Mouse (Mus musculus) macrophage (primary cell): ENCODE measurements around the gene Cfap77. TPM values are rescaled to one million over a fixed set of nuclear protein-coding genes. Genes with fewer than 3 reads are reported as not detected.

Source experiments
- H3K27ac ChIP-seq: fragments of 350-480 bp; formaldehyde crosslinking; 2 replicates; pipeline ENCODE4 v1.9.0; 2021
- H3K36me3 ChIP-seq: fragments of 350-480 bp; formaldehyde crosslinking; 2 replicates; pipeline ENCODE4 v1.9.0; 2021; ENCODE audit errors: inconsistent target
- H3K4me3 ChIP-seq: fragments of 350-480 bp; formaldehyde crosslinking; 2 replicates; pipeline ENCODE4 v1.9.0; 2021; ENCODE audit errors: inconsistent target
- H3K79me2 ChIP-seq: fragments of 350-480 bp; formaldehyde crosslinking; 2 replicates; pipeline ENCODE4 v1.9.0; 2021; ENCODE audit errors: inconsistent target
- WGBS: methylation state at CpG from one replicate; pipeline ENCODE4 v1.1.7; 2026; ENCODE audit warnings: inconsistent platforms; ENCODE audit not compliant: missing documents; 5-methylcytosine and 5-hydroxymethylcytosine counted together
- polyA plus RNA-seq: library from polyadenylated mRNA; stranded (reverse); fragments of 250-400 nt; gene quantifications from 3 replicates; pipeline ENCODE4 v1.2.4, GENCODE M21; 2018; ENCODE audit warnings: inconsistent platforms

The Cfap77 gene
- polyA plus RNA-seq, 1 experiment from 2014 or later = not detected

- no peak overlapping the region for H3K4me3 ChIP-seq
- H3K27ac ChIP-seq = no peak overlapping the region
- WGBS = 97% methylated on average over 8 of the region's 8 CpGs
- H3K36me3 ChIP-seq = peaks cover 38% of the 10 kb centered on the region; the same call in 1 of the 2 replicates
- no peaks in the 10 kb centered on the region for H3K79me2 ChIP-seq
Observed at GRCm38 (mm10) chr2:28902291-28902690, 152.6 kb downstream of the Cfap77 start.

- 91% methylated on average over 4 of the region's 4 CpGs for WGBS
Observed at GRCm38 (mm10) chr2:28897340-28897899, 157.4 kb downstream of the Cfap77 start.

GRCm38 (mm10) chr2:28895876-28896275 is 159.0 kb downstream of the Cfap77 start:
- Histone ChIP-seq H3K36me3 (peaks cover 89% of the 10 kb centered on the region), H3K27ac (no peak overlapping the region), H3K4me3 (no peak overlapping the region), H3K79me2 (no peaks in the 10 kb centered on the region)
- WGBS = 92% methylated on average over 6 of the region's 7 CpGs

More at GRCm38 (mm10) chr2:28897340-28897899, 157.4 kb downstream of the Cfap77 start:
- Histone ChIP-seq H3K4me3 (no peak overlapping the region), H3K36me3 (peaks cover 79% of the 10 kb centered on the region), H3K79me2 (no peaks in the 10 kb centered on the region), H3K27ac (no peak overlapping the region)

- no peaks in the 10 kb centered on the region for H3K79me2 ChIP-seq
- H3K36me3 ChIP-seq = peaks cover 98% of the 10 kb centered on the region
- no peak overlapping the region for H3K27ac ChIP-seq
- no peak overlapping the region for H3K4me3 ChIP-seq
- 95% methylated on average over 4 of the region's 6 CpGs for WGBS
Observed at GRCm38 (mm10) chr2:28893526-28893925, 161.3 kb downstream of the Cfap77 start.

- Histone ChIP-seq H3K27ac (no peak overlapping the region), H3K4me3 (no peak overlapping the region), H3K79me2 (no peaks in the 10 kb centered on the region), H3K36me3 (peaks cover 98% of the 10 kb centered on the region)
- 100% methylated on average over 1 of the region's 1 CpGs for WGBS
Observed at GRCm38 (mm10) chr2:28892796-28893195, 162.1 kb downstream of the Cfap77 start.

- H3K36me3 ChIP-seq = peaks cover 74% of the 10 kb centered on the region
- WGBS = 97% methylated on average over 4 of the region's 4 CpGs
Observed at GRCm38 (mm10) chr2:28884914-28885313, 170.0 kb downstream of the Cfap77 start.

GRCm38 (mm10) chr2:28882826-28883485 is 171.9 kb downstream of the Cfap77 start:
- Histone ChIP-seq H3K4me3 (no peak overlapping the region), H3K27ac (no peak overlapping the region), H3K79me2 (no peaks in the 10 kb centered on the region), H3K36me3 (peaks cover 68% of the 10 kb centered on the region)
- 93% methylated on average over 6 of the region's 6 CpGs for WGBS

More at GRCm38 (mm10) chr2:28884914-28885313, 170.0 kb downstream of the Cfap77 start:
- no peaks in the 10 kb centered on the region for H3K79me2 ChIP-seq
- no peak overlapping the region for H3K4me3 ChIP-seq
- no peak overlapping the region for H3K27ac ChIP-seq

GRCm38 (mm10) chr2:28882047-28882446 is 172.8 kb downstream of the Cfap77 start:
- 90% methylated on average over 3 of the region's 3 CpGs for WGBS
- Histone ChIP-seq H3K79me2 (no peaks in the 10 kb centered on the region), H3K36me3 (peaks cover 69% of the 10 kb centered on the region)

GRCm38 (mm10) chr2:28881275-28881674 is 173.6 kb downstream of the Cfap77 start:
- WGBS = 98% methylated on average over 3 of the region's 3 CpGs

More at GRCm38 (mm10) chr2:28882047-28882446, 172.8 kb downstream of the Cfap77 start:
- Histone ChIP-seq H3K4me3 (no peak overlapping the region), H3K27ac (no peak overlapping the region)

More at GRCm38 (mm10) chr2:28881275-28881674, 173.6 kb downstream of the Cfap77 start:
- H3K4me3 ChIP-seq = no peak overlapping the region
- H3K36me3 ChIP-seq = peaks cover 72% of the 10 kb centered on the region
- no peak overlapping the region for H3K27ac ChIP-seq
- H3K79me2 ChIP-seq = no peaks in the 10 kb centered on the region

Other genes starting within 250 kb of the Cfap77 start
- 11.5 to 17.4 TPM (median 12.1 TPM) in 3 replicates for gene Gtf3c4, start 214.7 kb downstream of the Cfap77 start, polyA plus RNA-seq
- gene Ddx31, start 214.7 kb downstream of the Cfap77 start, polyA plus RNA-seq = 9.6 to 15.8 TPM (median 9.6 TPM) in 3 replicates
- not detected in 3 replicates for gene Barhl1, start 138.4 kb downstream of the Cfap77 start, polyA plus RNA-seq
- 8.0 to 12.4 TPM (median 10.7 TPM) in 3 replicates for gene Ttf1, start 5.2 kb upstream of the Cfap77 start, polyA plus RNA-seq
- 13.1 to 14.8 TPM (median 13.7 TPM) in 3 replicates for gene Setx, start 69.1 kb upstream of the Cfap77 start, polyA plus RNA-seq
- 1.3 to 5.1 TPM (median 2.7 TPM) in 3 replicates for gene Ntng2, start 197.9 kb upstream of the Cfap77 start, polyA plus RNA-seq